Mouse (Mus musculus) megakaryocyte-erythroid progenitor cell, adult 5-6 weeks (primary cell): ENCODE measurements at regions not wholly inside any gene's neighbourhood (a gene's known extent, or its start where the extent isn't known, plus 50 kb on each side); places are given as distances from the start of the nearest gene placed in this dataset.
"Not testable (repeated sequence)": the region's sequence is repeated elsewhere in the genome, so short reads cannot be mapped to it uniquely, and the experiment has no call there.

Experiments used
- ATAC-seq: replicated peaks from 2 replicates; pipeline ENCODE4 v1.8.0; 2016; ENCODE audit warnings: mild to moderate bottlenecking, inconsistent platforms; ENCODE audit not compliant: severe bottlenecking, poor library complexity, low FRiP score, low TSS enrichment

DNA sequence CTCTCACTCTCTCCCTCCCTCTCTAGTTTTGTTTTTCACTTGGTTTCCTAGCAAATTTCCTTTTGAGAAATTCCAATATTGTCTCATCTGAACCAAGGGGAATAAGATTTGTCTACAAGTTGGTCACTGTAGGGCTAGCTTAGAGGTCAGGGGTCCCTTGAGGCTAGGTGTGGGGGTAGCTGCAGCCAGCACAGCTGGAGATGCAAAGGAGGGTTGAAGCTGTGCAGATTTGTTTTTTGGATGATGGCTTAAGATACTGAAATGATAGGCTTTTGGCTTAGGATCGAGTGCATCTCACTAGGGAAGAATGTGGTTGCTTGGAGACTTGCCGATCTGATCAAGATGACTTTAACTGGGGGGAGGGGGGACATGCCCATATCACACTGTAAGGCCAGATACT is 88.3 kb upstream of the Tmem28 start:
- ATAC-seq = no peak

DNA sequence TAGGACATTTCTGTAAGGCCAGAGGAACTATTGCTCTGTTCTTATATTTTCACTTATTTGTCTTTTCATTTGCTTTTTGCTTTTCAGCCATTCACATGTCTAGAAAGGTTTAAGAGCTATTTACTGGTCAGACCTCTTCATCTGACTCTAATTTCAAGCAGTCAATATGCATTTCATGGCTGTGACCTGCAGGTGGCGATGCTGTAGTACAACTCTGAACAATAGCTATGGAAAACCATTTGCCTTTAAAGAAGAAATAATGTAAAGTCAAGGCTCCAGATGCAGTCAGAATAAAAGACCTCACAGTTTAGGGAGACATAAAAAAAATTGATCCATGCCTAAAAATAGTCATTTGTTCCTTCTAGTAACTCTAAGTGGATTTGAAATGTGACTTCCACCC is 95.7 kb upstream of the Tmem28 start:
- ATAC-seq = no peak

DNA sequence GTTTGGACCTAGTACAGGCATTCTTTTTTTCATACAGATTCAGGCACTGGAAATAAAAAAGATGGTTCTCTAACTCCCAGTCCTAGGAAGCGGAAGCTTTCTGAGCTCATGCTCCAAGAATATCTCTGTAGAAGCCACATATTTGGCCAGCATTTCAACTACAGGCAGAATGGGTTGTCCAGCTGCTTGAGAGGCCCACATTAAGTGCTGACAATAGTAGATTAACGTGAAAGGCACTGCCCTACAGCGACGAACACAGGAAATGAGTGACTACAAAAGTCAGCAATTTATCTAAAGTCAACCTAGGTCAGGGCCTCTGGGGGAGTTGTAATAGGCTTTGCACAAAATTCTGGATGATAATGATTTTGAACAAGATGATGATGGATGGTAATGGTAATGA is 125.5 kb upstream of the Tmem28 start:
- no peak for ATAC-seq

DNA sequence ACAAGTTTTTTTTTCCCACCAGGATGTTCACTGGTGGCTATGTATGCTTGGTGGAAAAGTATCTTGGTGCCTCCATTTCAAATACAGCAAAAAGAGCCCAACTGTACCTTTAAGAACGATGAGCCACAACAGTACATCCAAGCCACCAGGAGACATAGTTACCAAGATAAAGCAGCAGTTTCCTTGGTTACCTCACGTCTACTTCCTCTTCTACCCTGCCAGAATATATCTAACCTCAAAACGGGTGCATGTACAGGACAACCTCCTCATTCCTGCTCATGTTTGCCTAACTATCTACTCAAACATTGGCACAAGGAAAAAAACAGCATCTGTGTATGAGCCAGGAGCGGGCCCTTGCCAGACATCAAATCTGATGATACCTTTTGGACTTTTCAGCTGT is 129.8 kb upstream of the Tmem28 start:
- peak; percentile 90 for ATAC-seq

GRCm38 (mm10) chrX:99689761-99690160 is 131.1 kb upstream of the Tmem28 start:
- ATAC-seq = no peak

DNA sequence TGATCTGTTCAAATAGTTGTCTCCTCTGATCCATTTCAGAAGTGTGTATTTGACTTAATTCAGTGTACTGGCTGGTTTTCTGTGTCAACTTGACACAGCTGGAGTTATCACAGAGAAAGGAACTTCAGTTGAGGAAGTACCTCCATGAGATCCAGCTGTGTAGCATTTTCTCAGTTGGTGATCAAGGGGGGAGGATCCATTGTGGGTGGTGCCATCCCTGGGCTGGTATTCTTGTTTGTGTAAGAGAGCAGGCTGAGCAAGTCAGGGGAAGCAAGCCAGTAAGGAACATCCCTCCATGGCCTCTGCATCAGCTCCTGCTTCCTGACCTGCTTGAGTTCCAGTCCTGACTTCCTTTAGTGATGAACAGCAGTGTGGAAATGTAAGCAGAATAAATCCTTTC is 138.3 kb upstream of the Tmem28 start:
- ATAC-seq = not testable (repeated sequence)

- no peak for ATAC-seq
Measured at GRCm38 (mm10) chrX:99667596-99667995, 153.2 kb upstream of the Tmem28 start.

DNA sequence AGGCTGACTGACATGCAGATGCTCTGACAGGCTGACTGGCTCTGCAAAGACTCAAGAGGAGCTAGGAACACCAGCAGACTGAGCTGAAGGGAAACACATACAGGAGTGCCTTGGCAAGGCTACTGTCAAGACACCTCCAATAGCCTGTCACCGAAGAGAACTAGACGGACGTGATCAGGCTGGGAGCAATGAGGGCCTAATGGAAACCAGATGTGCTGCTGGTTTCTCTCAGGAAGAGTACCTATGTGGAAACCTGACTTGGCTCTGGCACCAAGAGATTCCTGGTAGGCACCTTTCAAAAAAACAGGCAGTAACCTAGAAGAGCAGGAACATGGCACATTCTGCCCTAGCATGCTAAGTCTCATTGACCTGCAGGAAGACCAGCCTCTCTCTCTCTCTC is 158.3 kb upstream of the Tmem28 start:
- ATAC-seq = no peak

DNA sequence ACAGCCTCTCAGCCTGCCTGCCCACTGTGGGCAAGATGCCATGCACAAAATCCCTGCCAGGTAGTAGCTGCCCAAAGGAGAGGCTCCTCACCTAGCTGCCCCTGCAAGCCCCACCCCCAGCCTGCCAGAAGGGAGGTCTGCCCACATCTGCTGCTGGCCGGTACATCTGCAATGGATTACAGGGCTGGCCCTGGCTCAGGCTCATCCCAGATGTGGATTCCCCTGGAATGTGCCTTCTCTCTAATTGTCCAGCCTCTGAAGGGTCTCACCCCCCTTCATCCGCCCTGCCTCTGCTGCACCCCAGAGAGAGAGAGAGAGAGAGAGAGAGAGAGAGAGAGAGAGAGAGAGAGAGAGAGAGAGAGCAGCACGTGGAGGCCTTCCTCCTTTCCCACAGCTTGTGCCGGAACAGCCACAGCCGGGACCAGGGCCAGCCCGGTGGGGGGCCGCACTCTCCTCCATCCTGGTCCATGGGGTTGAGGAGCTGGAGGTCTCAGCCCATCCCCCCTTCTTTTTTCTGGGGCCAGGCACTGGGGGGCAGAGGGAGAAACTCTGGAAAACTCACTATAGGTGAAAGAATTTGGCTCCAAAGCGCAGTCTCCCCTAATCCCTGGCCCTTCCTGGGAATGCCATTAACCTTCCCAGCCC is 161.2 kb upstream of the Tmem28 start:
- no peak for ATAC-seq

GRCm38 (mm10) chrX:99657790-99658451 is 162.9 kb upstream of the Tmem28 start:
- ATAC-seq = peak; percentile 90

DNA sequence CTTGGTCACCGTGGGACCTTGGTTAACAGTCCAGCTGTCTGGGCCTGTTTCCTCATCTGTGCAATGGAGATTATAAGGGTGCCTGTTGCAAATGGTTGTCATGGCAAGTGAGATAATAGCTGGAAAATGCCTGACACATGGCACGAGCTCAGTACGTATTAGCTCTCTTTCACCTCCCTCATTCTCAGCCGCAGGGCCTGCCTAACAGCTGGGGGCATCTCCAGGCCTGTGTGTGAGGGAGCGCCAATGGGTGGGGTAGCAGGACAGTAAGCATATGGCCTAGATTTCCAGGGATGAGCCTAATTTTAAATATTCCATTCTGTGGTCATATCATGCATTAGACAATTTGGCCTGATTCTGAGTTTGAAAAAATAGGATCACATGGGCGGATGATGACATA is 163.8 kb upstream of the Tmem28 start:
- no peak for ATAC-seq

- ATAC-seq = no peak
Measured at GRCm38 (mm10) chrX:99632211-99632775, 161.2 kb upstream of the Pja1 start.

DNA sequence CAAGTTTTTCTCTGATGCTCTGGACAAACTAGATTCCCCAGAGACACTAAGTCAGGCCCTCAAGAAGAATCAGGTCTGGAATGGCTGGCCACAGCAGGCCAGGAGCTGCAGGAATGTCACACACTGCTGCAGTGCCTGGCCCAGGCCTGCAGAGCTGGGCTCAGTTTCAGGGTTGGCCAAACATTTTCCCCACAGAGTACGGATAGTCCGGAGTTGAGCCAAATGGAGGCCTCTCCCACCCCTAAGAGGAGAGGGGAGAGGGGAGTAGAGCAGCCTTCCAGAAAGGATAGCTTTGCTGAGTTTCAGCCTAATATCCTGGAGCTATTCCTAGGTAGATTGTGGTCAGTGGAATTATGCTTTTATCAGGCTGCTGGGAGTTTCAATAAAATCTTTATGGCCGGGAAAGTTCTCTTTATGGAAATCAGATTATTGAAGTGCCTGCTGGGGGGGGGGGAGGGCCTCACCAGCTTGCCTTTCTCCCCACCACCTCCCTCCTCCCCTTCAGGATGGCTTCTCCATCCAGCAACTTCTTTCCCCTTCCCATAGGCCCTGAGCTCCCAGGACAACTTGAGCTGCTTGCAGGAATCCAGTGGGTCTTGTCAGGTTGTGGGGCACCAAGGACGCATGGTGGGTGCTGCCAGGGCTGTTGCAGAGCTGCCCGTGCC is 153.6 kb upstream of the Pja1 start:
- no peak for ATAC-seq

- ATAC-seq = no peak
Measured at GRCm38 (mm10) chrX:99612130-99612759, 141.2 kb upstream of the Pja1 start.

- no peak for ATAC-seq
Measured at GRCm38 (mm10) chrX:99610096-99610495, 139.0 kb upstream of the Pja1 start.

DNA sequence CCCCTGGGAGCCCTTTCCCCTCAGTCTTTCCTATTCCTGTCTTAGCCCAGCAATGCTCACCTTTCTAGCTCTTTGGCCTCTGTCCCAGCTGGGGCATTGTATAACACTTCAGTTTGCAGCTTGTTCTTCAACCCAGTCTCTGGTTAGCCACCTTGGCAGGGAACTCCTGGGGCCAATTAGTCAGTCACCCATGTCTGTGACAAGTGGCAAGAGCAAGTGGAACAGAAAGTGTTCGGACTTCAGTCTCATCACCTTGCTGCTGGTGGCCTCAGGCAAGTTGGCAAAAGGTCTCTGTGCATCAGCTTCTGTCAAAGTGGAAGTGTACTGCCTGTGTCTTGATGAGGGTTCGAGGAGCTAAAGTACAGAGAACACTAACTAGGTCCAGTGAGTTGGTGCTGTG is 138.5 kb upstream of the Pja1 start:
- no peak for ATAC-seq

GRCm38 (mm10) chrX:99608284-99608692 is 137.2 kb upstream of the Pja1 start:
- ATAC-seq = no peak

GRCm38 (mm10) chrX:99605084-99605824 is 134.2 kb upstream of the Pja1 start:
- ATAC-seq = no peak

- no peak for ATAC-seq
Measured at GRCm38 (mm10) chrX:99603714-99604113, 132.6 kb upstream of the Pja1 start.
